Mouse (Mus musculus) common myeloid progenitor, adult 5-6 weeks (primary cell): ENCODE data around the gene Dhx30. TPM values are rescaled to one million over a fixed set of nuclear protein-coding genes. Genes with fewer than 3 reads are reported as not detected.
A peak's percentile ranks its signal among the peaks of the same experiment; 100 is the strongest.
"Not testable (repeated sequence)": the region's sequence is repeated elsewhere in the genome, so short reads cannot be mapped to it uniquely, and the experiment has no call there.

Experiments used
- ATAC-seq: replicated peaks from 2 replicates; pipeline ENCODE4 v1.8.0; 2016; ENCODE audit warnings: low read depth, mild to moderate bottlenecking, moderate TSS enrichment, inconsistent platforms; ENCODE audit not compliant: poor library complexity, severe bottlenecking
- total RNA-seq: library from RNA; stranded (forward); fragments of 200-1000, 187-1606 nt; gene quantifications from 2 replicates; pipeline ENCODE4 v1.2.3, GENCODE M21; 2017

The Dhx30 gene
- total RNA-seq, 1 experiment from 2014 or later, result 59.2 TPM

- ATAC-seq, result peak; percentile 100
Observed at GRCm38 (mm10) chr9:110100627-110101600, 16.7 kb downstream of the Dhx30 start.

GRCm38 (mm10) chr9:110097791-110098190 is 19.8 kb downstream of the Dhx30 start:
- ATAC-seq, result no peak

- no peak for ATAC-seq
Observed at GRCm38 (mm10) chr9:110094761-110095160, 22.9 kb downstream of the Dhx30 start.

- no peak for ATAC-seq
Observed at GRCm38 (mm10) chr9:110093303-110093702, 24.3 kb downstream of the Dhx30 start.

GRCm38 (mm10) chr9:110085693-110086092 is 31.9 kb downstream of the Dhx30 start:
- no peak for ATAC-seq

- no peak for ATAC-seq
Observed at GRCm38 (mm10) chr9:110084201-110084964, 33.2 kb downstream of the Dhx30 start.

- ATAC-seq, result no peak
Observed at GRCm38 (mm10) chr9:110081066-110081465, 36.6 kb downstream of the Dhx30 start.

GRCm38 (mm10) chr9:110076468-110076867 is 41.2 kb downstream of the Dhx30 start:
- not testable (repeated sequence) for ATAC-seq

GRCm38 (mm10) chr9:110071843-110072242 is 45.8 kb downstream of the Dhx30 start:
- ATAC-seq, result peak; percentile 90; the same call in 1 of the 2 replicates

GRCm38 (mm10) chr9:110071011-110071410 is 46.6 kb downstream of the Dhx30 start:
- no peak for ATAC-seq

GRCm38 (mm10) chr9:110070358-110070757 is 47.3 kb downstream of the Dhx30 start:
- no peak for ATAC-seq

- no peak for ATAC-seq
Observed at GRCm38 (mm10) chr9:110068745-110069144, 48.9 kb downstream of the Dhx30 start.

GRCm38 (mm10) chr9:110064641-110065040 is 53.0 kb downstream of the Dhx30 start:
- no peak for ATAC-seq

- ATAC-seq, result no peak
Observed at GRCm38 (mm10) chr9:110062861-110063260, 54.8 kb downstream of the Dhx30 start.

GRCm38 (mm10) chr9:110062405-110062804 is 55.2 kb downstream of the Dhx30 start:
- no peak for ATAC-seq

- no peak for ATAC-seq
Observed at GRCm38 (mm10) chr9:110060761-110061160, 56.9 kb downstream of the Dhx30 start.

GRCm38 (mm10) chr9:110057200-110057599 is 60.4 kb downstream of the Dhx30 start:
- no peak for ATAC-seq

GRCm38 (mm10) chr9:110054781-110055180 is 62.8 kb downstream of the Dhx30 start:
- no peak for ATAC-seq

- ATAC-seq, result no peak
Observed at GRCm38 (mm10) chr9:110054080-110054421, 63.6 kb downstream of the Dhx30 start.

GRCm38 (mm10) chr9:110053305-110054079 is 64.1 kb downstream of the Dhx30 start:
- no peak for ATAC-seq
